Mouse (Mus musculus): ENCODE data around the gene Fbxw8. TPM values are rescaled to one million over a fixed set of nuclear protein-coding genes. Genes with fewer than 3 reads are reported as not detected.

Gene Fbxw8
- 37.2 and 47.7 TPM in 2 replicates for total RNA-seq (2021)
- long read RNA-seq, full-length matches to known transcripts = 58 of 82 reads
- long read RNA-seq, partial matches to known transcripts = 7 of 82 reads
- long read RNA-seq, other reads (novel, unspliced or antisense) = 17 of 82 reads

GRCm38 (mm10) chr5:118154839-118155564, at the start of gene Fbxw8:
Gene Fbxw8 (minus strand): TSS chr5:118155464.
- DNase-seq = peak; percentile 85

GRCm38 (mm10) chr5:118204675-118205440, 49.6 kb upstream of the Fbxw8 start:
- DNase-seq = no peak

GRCm38 (mm10) chr5:118199670-118200069, 44.4 kb upstream of the Fbxw8 start:
- no peak for DNase-seq

- no peak for DNase-seq
These were observed 42.2 kb upstream of the Fbxw8 start for GRCm38 (mm10) chr5:118197421-118197820.

GRCm38 (mm10) chr5:118192221-118192620, 37.0 kb upstream of the Fbxw8 start:
- DNase-seq = no peak

GRCm38 (mm10) chr5:118190491-118190890, 35.2 kb upstream of the Fbxw8 start:
- no peak for DNase-seq

- no peak for DNase-seq
These were observed 33.1 kb upstream of the Fbxw8 start for GRCm38 (mm10) chr5:118188356-118188755.

GRCm38 (mm10) chr5:118186903-118187633, 31.8 kb upstream of the Fbxw8 start:
- no peak for DNase-seq

- DNase-seq = no peak
These were observed 22.4 kb upstream of the Fbxw8 start for GRCm38 (mm10) chr5:118177640-118178039.

GRCm38 (mm10) chr5:118175137-118175536, 19.9 kb upstream of the Fbxw8 start:
- no peak for DNase-seq

GRCm38 (mm10) chr5:118174310-118175009, 19.2 kb upstream of the Fbxw8 start:
- DNase-seq = no peak

GRCm38 (mm10) chr5:118172078-118172723, 16.9 kb upstream of the Fbxw8 start:
- DNase-seq = no peak

GRCm38 (mm10) chr5:118171665-118172064, 16.4 kb upstream of the Fbxw8 start:
- DNase-seq = no peak

- DNase-seq = no peak
These were observed 15.7 kb upstream of the Fbxw8 start for GRCm38 (mm10) chr5:118170888-118171529.

GRCm38 (mm10) chr5:118169222-118170221, 14.3 kb upstream of the Fbxw8 start:
- DNase-seq = peak; percentile 40

GRCm38 (mm10) chr5:118167561-118167995, 12.3 kb upstream of the Fbxw8 start:
- no peak for DNase-seq

GRCm38 (mm10) chr5:118165462-118165861, 10.2 kb upstream of the Fbxw8 start:
- no peak for DNase-seq

- DNase-seq = no peak
These were observed 9.3 kb upstream of the Fbxw8 start, which contains the start of gene Hrk for GRCm38 (mm10) chr5:118164581-118164980. Gene Hrk (plus strand): TSS chr5:118164648.

- no peak for DNase-seq
These were observed 5.4 kb upstream of the Fbxw8 start for GRCm38 (mm10) chr5:118160691-118161090.

Measured in adrenal gland, postnatal 25 days (tissue).